Mouse (Mus musculus) liver, embryonic 15.5 days (tissue): ENCODE measurements around the gene Ppp2r3c. TPM values are rescaled to one million over a fixed set of nuclear protein-coding genes. Genes with fewer than 3 reads are reported as not detected.
"Not testable (repeated sequence)": the region's sequence is repeated elsewhere in the genome, so short reads cannot be mapped to it uniquely, and the experiment has no call there.

Source experiments
- ATAC-seq: fragments of 200-750 bp; cut with Nextera tagmentation; 2 replicates; pipeline ENCODE4 v1.8.0; 2017; ENCODE audit warnings: moderate number of reproducible peaks, mild to moderate bottlenecking, moderate library complexity; ENCODE audit not compliant: insufficient read depth
- H3K27ac ChIP-seq: fragments of 300-500 bp; sonication (generic); replicated peaks from 2 replicates; pipeline ENCODE4 v1.5.1; 2015; ENCODE audit warnings: mild to moderate bottlenecking, inconsistent platforms
- H3K27me3 ChIP-seq: fragments of 300-500 bp; sonication (generic); 2 replicates; pipeline ENCODE4 v1.6.1; 2015; ENCODE audit warnings: mild to moderate bottlenecking, inconsistent platforms
- H3K36me3 ChIP-seq: fragments of 300-500 bp; sonication (generic); replicated peaks from 2 replicates; pipeline ENCODE4 v1.6.1; 2015; ENCODE audit warnings: moderate library complexity, mild to moderate bottlenecking, inconsistent platforms
- H3K4me1 ChIP-seq: fragments of 300-500 bp; sonication (generic); replicated peaks from 2 replicates; pipeline ENCODE4 v1.6.1; 2015; ENCODE audit warnings: inconsistent platforms
- H3K4me2 ChIP-seq: fragments of 300-500 bp; sonication (generic); 2 replicates; pipeline ENCODE4 v1.6.1; 2015; ENCODE audit warnings: moderate library complexity, mild to moderate bottlenecking, inconsistent platforms
- H3K4me3 ChIP-seq: fragments of 300-500 bp; sonication (generic); replicated peaks from 2 replicates; pipeline ENCODE4 v1.5.1; 2015; ENCODE audit warnings: mild to moderate bottlenecking, inconsistent platforms
- H3K9ac ChIP-seq: fragments of 300-500 bp; sonication (generic); 2 replicates; pipeline ENCODE4 v1.6.1; 2015; ENCODE audit warnings: moderate library complexity, mild to moderate bottlenecking, inconsistent platforms
- H3K9me3 ChIP-seq: fragments of 300-500 bp; sonication (generic); replicated peaks from 2 replicates; pipeline ENCODE4 v1.6.1; 2016; ENCODE audit warnings: inconsistent platforms
- WGBS: fragments of 180-500 bp; shearing (Covaris S2); methylation state at CpG from one replicate; pipeline ENCODE4 v1.1.7; 2015; ENCODE audit warnings: mixed read lengths; ENCODE audit not compliant: insufficient replicate concordance; 5-methylcytosine and 5-hydroxymethylcytosine counted together
- polyA plus RNA-seq: library from polyadenylated mRNA; unstranded; fragments of >200 nt; fragmentation: Nextera tagmentation; extraction: Ambion mirVana; gene quantifications from 2 replicates; pipeline ENCODE4 v1.2.1, GENCODE M21; 2015

Ppp2r3c gene
- polyA plus RNA-seq = 4.7 and 4.9 TPM in 2 replicates

DNA sequence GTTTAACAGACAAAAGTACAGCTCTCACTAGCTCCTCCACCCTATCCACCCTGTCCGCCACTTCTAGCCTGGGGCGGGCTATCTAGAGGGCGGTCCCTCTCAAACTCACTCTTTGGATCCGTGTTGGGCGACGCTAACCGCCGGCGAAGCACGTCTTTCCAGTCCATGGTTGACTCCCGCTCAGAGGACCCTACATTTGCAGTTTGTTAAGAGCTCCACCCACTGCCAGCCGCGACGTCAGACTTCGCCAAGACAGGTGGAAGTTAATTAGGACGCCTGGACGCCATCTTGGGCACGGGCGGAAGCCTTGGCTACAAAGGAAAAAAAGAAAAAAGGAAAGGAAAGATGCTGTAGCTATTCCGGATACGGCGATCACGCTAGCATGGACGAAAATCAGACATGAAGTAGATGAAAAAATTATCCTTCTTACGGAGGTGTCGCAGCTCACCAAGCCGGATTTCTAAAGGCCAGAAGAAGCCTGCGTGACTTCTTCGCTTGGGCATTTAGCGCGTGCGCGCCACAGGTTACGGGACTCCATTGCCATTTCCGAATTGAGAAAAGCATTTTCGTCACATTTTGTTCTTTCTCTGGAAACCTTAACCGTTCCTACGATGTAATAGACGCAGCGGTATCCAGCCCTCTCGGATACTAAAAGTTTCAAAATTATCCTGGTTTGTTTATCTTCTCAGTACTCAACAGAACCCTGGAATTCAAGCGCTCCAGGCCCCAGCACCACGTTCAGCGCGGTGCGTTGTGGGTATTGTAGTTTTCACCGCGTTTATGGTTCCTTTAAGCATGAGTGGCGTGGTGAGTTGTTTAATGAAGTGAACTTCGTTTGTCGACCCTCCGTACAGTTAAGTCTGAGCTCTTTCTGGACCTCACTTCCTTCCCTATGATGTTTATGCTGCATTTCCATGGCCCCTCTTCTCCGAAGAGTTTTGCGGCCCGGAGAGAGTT lies at the start of gene Ppp2r3c:
TSS of gene Ppp2r3c (minus strand) at position 514 of the 957 bp plus-strand sequence.
- WGBS = under 1% methylated on average over 55 of the region's 55 CpGs
- H3K27ac ChIP-seq = peak within 1 kb of the TSS; percentile 96
- ATAC-seq = peak; percentile 91
- no peaks in the 10 kb centered on the region for H3K27me3 ChIP-seq
- peaks cover 35% of the 10 kb centered on the region for H3K4me1 ChIP-seq
- H3K4me3 ChIP-seq = peak within 1 kb of the TSS; percentile 68
- H3K4me2 ChIP-seq = peak within 1 kb of the TSS; percentile 83
- H3K9ac ChIP-seq = peak within 1 kb of the TSS; percentile 75
- H3K36me3 ChIP-seq = peaks cover 14% of the 10 kb centered on the region
- H3K9me3 ChIP-seq = no peaks in the 10 kb centered on the region

DNA sequence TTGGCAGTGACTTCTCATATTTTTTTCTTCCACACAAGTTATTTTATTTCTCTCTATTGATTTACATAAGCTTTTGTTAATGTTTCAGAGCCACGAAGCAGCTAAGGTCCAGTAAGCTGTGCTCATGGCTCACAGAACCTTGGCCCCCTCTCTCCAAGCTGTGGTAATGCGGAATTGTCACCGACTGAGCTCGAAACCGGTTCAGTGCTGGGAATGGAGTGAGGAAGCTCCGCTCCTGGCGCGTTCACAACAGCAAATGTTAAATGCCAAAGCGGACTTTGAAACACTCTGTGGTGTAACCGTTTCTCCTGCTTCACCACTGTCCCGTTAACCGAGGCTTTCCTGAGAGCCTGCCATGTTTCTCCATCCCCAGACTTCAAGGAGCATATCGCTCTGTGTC lies 41.8 kb upstream of the Ppp2r3c start:
- Histone ChIP-seq H3K27ac (no peak overlapping the region), H3K4me1 (no peaks in the 10 kb centered on the region; the same call in 1 of the 2 replicates), H3K9ac (no peak overlapping the region), H3K9me3 (no peaks in the 10 kb centered on the region), H3K36me3 (no peaks in the 10 kb centered on the region), H3K4me3 (no peak overlapping the region), H3K27me3 (peaks cover 52% of the 10 kb centered on the region), H3K4me2 (no peak overlapping the region)
- no peak for ATAC-seq
- WGBS = 46% methylated on average over 13 of the region's 13 CpGs

DNA sequence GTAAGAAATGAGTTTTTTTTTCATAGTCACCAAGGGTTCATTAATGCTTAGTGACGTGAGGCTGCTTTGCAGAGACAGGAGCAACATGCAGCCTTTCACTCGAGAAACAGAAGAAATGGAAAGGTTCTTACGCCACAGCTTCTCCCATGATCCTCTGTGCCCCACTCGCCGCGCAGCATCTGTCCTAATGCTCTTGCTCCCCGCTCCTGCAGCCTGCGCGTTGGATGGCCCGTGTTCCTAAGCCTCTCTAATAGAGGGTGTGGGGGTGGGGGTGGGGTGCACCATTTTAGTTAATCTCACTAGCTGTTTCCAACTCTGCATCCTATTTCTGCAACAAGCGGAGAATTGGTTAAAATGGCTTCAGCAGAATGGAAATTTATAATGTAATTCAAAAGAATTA lies 41.2 kb upstream of the Ppp2r3c start:
- Histone ChIP-seq H3K27me3 (peaks cover 47% of the 10 kb centered on the region), H3K36me3 (no peaks in the 10 kb centered on the region), H3K9me3 (no peaks in the 10 kb centered on the region), H3K4me3 (no peak overlapping the region), H3K4me1 (no peaks in the 10 kb centered on the region; the same call in 1 of the 2 replicates), H3K9ac (no peak overlapping the region), H3K4me2 (no peak overlapping the region), H3K27ac (no peak overlapping the region)
- 75% methylated on average over 11 of the region's 11 CpGs for WGBS
- ATAC-seq = no peak

DNA sequence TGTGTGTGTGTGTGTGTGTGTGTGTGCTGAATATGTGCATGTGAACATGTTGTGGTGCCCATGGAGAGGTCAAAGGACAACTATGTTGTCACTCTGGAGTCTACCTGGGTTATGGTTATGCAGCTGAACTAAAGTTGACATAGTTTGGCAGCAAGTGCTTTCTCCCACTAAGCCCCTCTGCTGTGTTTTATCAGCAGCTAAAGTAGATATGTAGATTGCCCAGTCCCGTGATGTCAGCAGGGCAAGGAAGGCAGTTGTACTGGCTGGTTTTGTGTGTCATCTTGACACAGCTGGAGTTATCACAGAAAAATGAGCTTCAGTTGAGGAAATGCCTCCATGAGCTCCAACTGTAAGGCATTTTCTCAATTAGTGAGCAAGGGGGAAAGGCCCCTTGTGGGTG lies 40.2 kb upstream of the Ppp2r3c start:
- H3K27ac ChIP-seq, H3K4me1 ChIP-seq, H3K9me3 ChIP-seq, H3K4me3 ChIP-seq, H3K9ac ChIP-seq, H3K36me3 ChIP-seq, H3K4me2 ChIP-seq, ATAC-seq: not testable (repeated sequence)
- H3K27me3 ChIP-seq = peaks cover 47% of the 10 kb centered on the region
- WGBS = 21% methylated on average over 1 of the region's 1 CpGs

DNA sequence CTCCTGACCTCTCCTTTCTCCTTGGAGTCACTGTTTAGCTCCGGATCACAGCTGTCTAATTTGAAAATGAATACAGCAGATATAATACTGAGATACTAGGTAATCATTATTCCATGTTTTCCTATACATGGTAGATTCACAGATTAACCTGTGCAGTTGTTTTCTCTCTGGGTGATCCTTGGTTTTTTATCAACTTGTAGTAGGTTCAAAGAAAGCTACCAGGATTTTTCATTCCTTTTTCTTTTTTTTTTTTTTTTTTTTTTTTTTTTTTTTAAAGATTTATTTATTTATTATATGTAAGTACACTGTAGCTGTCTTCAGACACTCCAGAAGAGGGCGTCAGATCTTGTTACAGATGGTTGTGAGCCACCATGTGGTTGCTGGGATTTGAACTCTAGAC lies 35.7 kb upstream of the Ppp2r3c start:
- peaks cover 17% of the 10 kb centered on the region for H3K27me3 ChIP-seq
- H3K9me3 ChIP-seq, H3K4me1 ChIP-seq, H3K27ac ChIP-seq, H3K36me3 ChIP-seq, ATAC-seq, H3K4me2 ChIP-seq, H3K4me3 ChIP-seq, H3K9ac ChIP-seq: not testable (repeated sequence)
- WGBS = 73% methylated on average over 1 of the region's 2 CpGs

DNA sequence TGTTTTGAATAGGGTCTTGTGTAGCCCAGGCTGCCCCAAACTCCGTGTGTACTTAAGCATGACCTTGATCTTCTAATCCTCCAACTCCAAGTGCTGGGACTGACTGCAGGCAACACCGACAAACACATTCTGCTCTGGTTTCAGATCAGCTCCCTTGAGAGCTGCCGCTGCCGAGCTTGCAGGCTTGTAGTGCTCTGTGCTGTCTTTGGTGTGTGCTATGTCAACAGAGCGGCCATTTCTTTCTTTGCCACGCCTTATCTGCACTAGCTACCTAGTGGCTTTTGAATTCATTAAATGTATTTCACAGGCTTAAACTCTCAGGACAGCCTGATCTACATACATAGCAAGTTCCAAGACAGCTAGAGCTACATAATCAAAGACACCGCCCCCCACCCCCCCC lies 30.9 kb upstream of the Ppp2r3c start:
- H3K9me3 ChIP-seq = no peaks in the 10 kb centered on the region

DNA sequence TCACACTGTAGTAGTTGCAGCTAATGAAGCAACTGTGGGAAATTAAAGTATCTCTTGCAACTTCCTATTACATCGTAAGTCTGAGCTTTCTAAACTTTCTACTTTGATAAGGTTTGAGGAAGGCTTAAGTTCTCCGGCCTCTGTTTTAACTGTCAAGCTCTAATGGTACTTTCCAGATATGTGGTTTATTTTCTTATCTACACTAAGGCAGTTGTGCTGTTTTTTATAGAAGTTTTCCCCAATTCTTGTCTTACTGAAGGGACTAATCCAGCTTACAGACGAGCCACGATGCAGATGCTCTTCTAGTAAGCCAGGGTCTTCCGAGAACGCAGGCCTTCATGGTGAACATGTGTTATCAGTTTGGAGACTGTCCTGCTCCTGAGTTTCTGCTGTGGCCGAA lies 26.6 kb upstream of the Ppp2r3c start:
- 13% methylated on average over 7 of the region's 7 CpGs for WGBS
- H3K27me3 ChIP-seq = no peaks in the 10 kb centered on the region; the same call in 1 of the 2 replicates
- H3K4me1 ChIP-seq = peaks cover 22% of the 10 kb centered on the region
- H3K4me2 ChIP-seq = no peak overlapping the region
- 0 out of 2 replicates have a peak overlapping the region, but pooled peaks have one; percentile 34 for H3K27ac ChIP-seq
- peak; percentile 56; the same call in 1 of the 2 replicates for ATAC-seq
- H3K9ac ChIP-seq = no peak overlapping the region
- H3K9me3 ChIP-seq = no peaks in the 10 kb centered on the region
- no peaks in the 10 kb centered on the region for H3K36me3 ChIP-seq
- H3K4me3 ChIP-seq = no peak overlapping the region

More for the DNA sequence above, 30.9 kb upstream of the Ppp2r3c start:
- Histone ChIP-seq H3K36me3 (no peaks in the 10 kb centered on the region), H3K4me3 (no peak overlapping the region), H3K4me2 (no peak overlapping the region), H3K9ac (no peak overlapping the region), H3K27me3 (peaks cover 8% of the 10 kb centered on the region), H3K4me1 (peaks cover 13% of the 10 kb centered on the region), H3K27ac (no peak overlapping the region)
- WGBS = 80% methylated on average over 7 of the region's 7 CpGs
- no peak for ATAC-seq

DNA sequence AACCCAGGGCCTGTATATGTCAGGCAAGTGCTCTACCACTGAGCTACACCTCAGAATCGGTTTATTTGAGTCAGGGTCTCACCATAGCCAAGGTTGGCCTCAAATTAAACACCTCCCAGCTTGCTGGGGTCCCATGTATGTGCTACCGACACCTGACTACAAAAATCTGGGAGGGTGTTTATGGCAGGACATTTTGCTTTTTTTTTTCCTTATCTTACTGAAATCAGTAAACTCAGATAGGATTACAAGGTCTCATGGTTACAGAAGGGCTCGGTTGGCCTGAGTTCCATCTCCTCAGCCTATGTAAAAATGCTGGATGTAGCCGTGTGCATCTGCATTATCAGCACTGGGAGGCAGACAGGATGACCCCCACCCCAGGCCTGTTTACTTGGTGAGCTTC lies 26.0 kb upstream of the Ppp2r3c start:
- Histone ChIP-seq H3K27ac (peak overlapping the region; percentile 34; the same call in 1 of the 2 replicates), H3K9me3 (no peaks in the 10 kb centered on the region), H3K4me3 (no peak overlapping the region), H3K4me1 (peaks cover 22% of the 10 kb centered on the region), H3K9ac (no peak overlapping the region), H3K36me3 (no peaks in the 10 kb centered on the region), H3K27me3 (no peaks in the 10 kb centered on the region; the same call in 1 of the 2 replicates), H3K4me2 (no peak overlapping the region)
- 52% methylated on average over 4 of the region's 4 CpGs for WGBS
- ATAC-seq = no peak

DNA sequence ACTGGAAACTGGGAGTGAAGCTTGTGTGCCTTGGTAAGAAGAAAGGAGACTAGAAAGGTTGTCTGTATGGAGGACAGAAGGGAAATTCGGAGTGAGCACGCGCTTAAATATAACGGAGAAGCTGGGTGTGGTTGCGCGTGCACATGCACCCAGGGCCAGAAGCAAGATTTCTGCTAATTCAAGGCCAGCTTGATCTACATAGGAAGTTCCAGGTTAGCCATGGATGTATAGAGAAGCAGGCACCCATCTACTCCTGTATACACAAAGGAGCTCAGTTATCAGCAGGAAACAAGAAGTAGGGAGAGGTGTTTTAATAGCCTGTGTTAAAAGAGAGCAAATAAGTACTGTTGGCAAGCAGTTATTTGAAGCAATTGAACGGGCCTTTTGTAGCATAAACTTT lies 22.9 kb upstream of the Ppp2r3c start:
- Histone ChIP-seq H3K4me1 (peaks cover 22% of the 10 kb centered on the region), H3K36me3 (no peaks in the 10 kb centered on the region), H3K27me3 (peaks cover 8% of the 10 kb centered on the region), H3K27ac (no peak overlapping the region), H3K9me3 (no peaks in the 10 kb centered on the region), H3K9ac (no peak overlapping the region), H3K4me3 (no peak overlapping the region), H3K4me2 (no peak overlapping the region)
- ATAC-seq = no peak
- WGBS = 33% methylated on average over 7 of the region's 7 CpGs

DNA sequence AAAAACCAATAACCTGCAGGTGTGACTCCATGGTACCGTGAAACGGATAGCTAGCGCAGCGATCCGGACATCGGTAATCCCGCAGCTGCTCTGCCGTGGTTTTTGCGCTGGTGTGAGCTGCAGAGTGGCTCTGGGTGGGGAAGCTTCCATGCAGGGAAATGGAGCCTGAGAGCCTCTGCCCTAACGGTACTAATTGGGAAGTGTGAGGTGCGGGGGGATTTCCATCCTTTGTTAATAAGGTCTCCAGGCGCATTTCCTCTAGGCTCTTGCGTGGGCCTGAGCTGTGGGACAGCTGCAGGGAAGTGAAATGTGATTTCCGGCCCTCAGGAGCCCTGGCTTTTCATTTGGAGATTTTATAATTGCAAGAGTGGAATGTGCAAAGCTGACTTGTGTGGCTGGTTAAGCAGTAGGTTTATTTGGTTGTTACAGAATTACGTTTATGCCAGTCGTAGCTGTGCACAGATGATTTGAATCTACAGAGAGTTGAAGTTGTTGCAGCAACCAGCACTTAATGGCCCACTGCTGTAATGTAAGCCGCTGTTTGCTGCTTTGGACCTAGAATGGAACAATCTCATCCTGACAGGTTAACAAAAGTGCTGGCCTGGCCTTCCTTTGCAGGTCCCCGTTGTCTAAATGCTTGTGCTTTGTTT lies 19.0 kb upstream of the Ppp2r3c start:
- no peak overlapping the region for H3K4me3 ChIP-seq
- 0 out of 2 replicates have a peak, but pooled peaks cover 4% of the 10 kb centered on the region for H3K4me1 ChIP-seq
- H3K36me3 ChIP-seq = no peaks in the 10 kb centered on the region; the same call in 1 of the 2 replicates
- ATAC-seq = no peak
- WGBS = 82% methylated on average over 18 of the region's 18 CpGs
- H3K9me3 ChIP-seq = no peaks in the 10 kb centered on the region
- H3K27me3 ChIP-seq = peaks cover 8% of the 10 kb centered on the region
- no peak overlapping the region for H3K4me2 ChIP-seq
- H3K27ac ChIP-seq = no peak overlapping the region
- H3K9ac ChIP-seq = no peak overlapping the region

DNA sequence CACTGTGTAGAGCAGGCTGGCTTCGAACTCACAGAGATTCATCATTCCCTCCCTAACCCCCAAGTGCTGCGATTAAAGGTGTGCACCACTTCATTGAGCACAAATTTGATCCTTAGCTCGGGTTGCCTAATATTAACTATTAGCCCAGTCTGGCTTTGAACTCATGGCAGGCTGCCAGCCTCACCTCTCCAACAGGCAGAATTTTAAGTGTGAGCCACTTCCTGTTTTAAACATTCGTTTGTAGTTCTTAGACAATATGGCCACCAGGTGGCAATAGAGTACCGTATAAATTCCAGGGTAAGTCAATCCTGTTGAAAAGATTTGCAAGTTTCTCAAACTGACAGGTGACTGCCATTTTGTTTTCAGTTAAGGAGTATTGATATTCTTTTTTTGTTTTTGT lies 12.4 kb upstream of the Ppp2r3c start:
- Histone ChIP-seq H3K27me3 (peaks cover 5% of the 10 kb centered on the region; the same call in 1 of the 2 replicates), H3K4me2 (no peak overlapping the region), H3K27ac (no peak overlapping the region), H3K9ac (no peak overlapping the region), H3K9me3 (no peaks in the 10 kb centered on the region), H3K36me3 (no peaks in the 10 kb centered on the region; the same call in 1 of the 2 replicates), H3K4me3 (no peak overlapping the region), H3K4me1 (no peaks in the 10 kb centered on the region)
- 31% methylated on average over 5 of the region's 5 CpGs for WGBS
- ATAC-seq = no peak
